Mouse (Mus musculus): Measurements from ENCODE around the gene Ncs1. TPM values are rescaled to one million over a fixed set of nuclear protein-coding genes. Genes with fewer than 3 reads are reported as not detected.

Gene Ncs1
- polyA plus RNA-seq, 1 experiment from 2014 or later: 0.62 TPM

DNA sequence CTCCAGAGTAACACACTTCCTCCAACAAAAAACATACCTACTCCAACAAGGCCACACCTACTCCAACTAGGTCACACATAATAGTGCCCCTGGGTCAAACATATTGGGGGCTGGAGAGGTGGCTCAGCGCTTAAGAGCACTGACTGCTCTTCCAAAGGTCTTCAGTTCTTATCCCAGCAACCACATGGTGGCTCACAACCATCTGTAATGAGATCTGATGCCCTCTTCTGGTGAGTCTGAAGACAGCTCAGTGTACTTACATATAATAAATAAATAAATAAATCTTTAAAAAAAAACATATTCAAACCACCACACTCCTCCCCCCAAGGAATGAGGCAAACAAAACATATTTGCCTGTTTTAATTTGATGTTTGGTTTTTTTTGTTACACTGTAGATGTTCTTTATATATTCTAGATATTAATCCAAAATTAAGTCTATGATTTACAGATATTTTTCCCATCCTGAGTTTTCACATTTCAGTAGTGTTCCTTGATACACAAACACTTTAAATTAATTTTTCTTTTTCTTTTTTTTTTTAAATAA, 16.8 kb upstream of the Ncs1 start:
- TF ChIP-seq CTCF (IDR thresholded peaks at IDR 0.05; ENCODE audit: low read depth): peak; percentile 22
- TF ChIP-seq EP300 (IDR thresholded peaks at IDR 0.05; ENCODE audit: low read depth): no peak
- ATAC-seq: no peak
- Histone ChIP-seq H3K4me3 (ENCODE audit: low read depth, low read length) (no peak overlapping the region), H3K9me3 (ENCODE audit: low read length) (no peaks in the 10 kb centered on the region), H3K27me3 (ENCODE audit: insufficient read depth, low read length) (no peaks in the 10 kb centered on the region), H3K4me2 (ENCODE audit: low read depth, low read length) (no peak overlapping the region), H3K9ac (replicated peaks) (no peak overlapping the region), H3K36me3 (replicated peaks; ENCODE audit: insufficient read depth, low read length) (no peaks in the 10 kb centered on the region), H3K27ac (ENCODE audit: low read depth) (no peak overlapping the region), H3K4me1 (ENCODE audit: insufficient read depth) (no peaks in the 10 kb centered on the region)
- DNase-seq: no peak
- WGBS (ENCODE audit: insufficient replicate concordance): 60% methylated on average over 1 of the region's 1 CpGs

DNA sequence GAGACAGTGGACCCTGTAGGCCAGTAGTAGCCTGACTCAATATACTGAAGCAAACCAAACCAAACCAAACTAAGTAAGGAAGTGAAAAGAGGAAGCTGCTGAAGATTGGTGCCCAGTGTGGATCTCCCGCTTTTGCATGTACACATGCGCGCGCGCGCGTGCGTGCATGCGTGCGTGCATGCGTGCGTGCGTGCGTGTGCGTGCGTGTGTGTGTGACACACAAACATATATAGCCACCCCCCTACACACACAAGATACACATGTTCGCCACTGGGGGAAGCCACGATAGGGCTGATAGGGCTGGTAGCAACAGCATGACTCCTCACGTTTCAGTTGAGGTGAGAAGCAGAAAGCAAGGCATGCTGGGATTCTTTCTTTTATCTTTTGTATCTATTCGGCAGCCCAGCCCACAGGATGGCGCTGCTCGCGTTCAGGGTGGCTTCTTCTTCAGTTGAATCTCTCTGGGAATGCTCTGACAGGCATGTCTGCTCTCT, 6.4 kb upstream of the Ncs1 start:
- peak; percentile 88 for ATAC-seq
- DNase-seq: peak; percentile 68
- H3K9ac ChIP-seq (replicated peaks): no peak overlapping the region
- H3K4me2 ChIP-seq (ENCODE audit: low read depth, low read length): peak overlapping the region; percentile 47
- H3K4me3 ChIP-seq (ENCODE audit: low read depth, low read length): peak overlapping the region; percentile 10
- WGBS (ENCODE audit: insufficient replicate concordance): 27% methylated on average over 23 of the region's 23 CpGs
- peaks cover 6% of the 10 kb centered on the region for H3K4me1 ChIP-seq (ENCODE audit: insufficient read depth)
- peak; percentile 48 for TF ChIP-seq CTCF (IDR thresholded peaks at IDR 0.05; ENCODE audit: low read depth)
- no peak for TF ChIP-seq EP300 (IDR thresholded peaks at IDR 0.05; ENCODE audit: low read depth)
- no peaks in the 10 kb centered on the region for H3K9me3 ChIP-seq (ENCODE audit: low read length)
- peaks cover under 1% of the 10 kb centered on the region; the same call in 1 of the 2 replicates for H3K27me3 ChIP-seq (ENCODE audit: insufficient read depth, low read length)
- H3K27ac ChIP-seq (ENCODE audit: low read depth): no peak overlapping the region
- no peaks in the 10 kb centered on the region for H3K36me3 ChIP-seq (replicated peaks; ENCODE audit: insufficient read depth, low read length)

DNA sequence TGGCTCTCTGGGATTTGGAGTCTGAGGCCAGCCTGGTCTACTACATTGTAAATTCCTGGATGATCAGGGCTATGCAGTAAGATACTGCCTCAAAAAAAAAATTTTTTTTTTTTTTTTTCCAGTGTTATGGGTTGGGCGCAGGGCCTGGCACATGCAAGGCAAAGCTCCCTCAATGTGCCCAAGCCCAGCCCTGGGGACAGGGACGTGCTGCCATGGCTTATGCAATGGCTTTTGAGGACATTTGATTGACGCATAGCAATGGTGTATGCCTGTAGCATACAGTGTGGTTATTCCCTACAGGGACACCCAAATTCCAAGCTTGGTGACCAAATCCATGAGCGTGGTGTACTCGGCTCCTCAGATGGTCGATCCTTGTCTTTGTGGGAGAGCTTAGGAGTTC, 5.8 kb upstream of the Ncs1 start:
- WGBS (ENCODE audit: insufficient replicate concordance): 74% methylated on average over 6 of the region's 6 CpGs
- Histone ChIP-seq H3K36me3 (replicated peaks; ENCODE audit: insufficient read depth, low read length) (no peaks in the 10 kb centered on the region), H3K4me3 (ENCODE audit: low read depth, low read length) (peak overlapping the region; percentile 10; the same call in 1 of the 2 replicates), H3K9me3 (ENCODE audit: low read length) (no peaks in the 10 kb centered on the region), H3K27ac (ENCODE audit: low read depth) (no peak overlapping the region), H3K27me3 (ENCODE audit: insufficient read depth, low read length) (peaks cover 6% of the 10 kb centered on the region), H3K9ac (replicated peaks) (no peak overlapping the region), H3K4me2 (ENCODE audit: low read depth, low read length) (peak overlapping the region; percentile 47), H3K4me1 (ENCODE audit: insufficient read depth) (peaks cover 6% of the 10 kb centered on the region)
- DNase-seq (no peak), ATAC-seq (no peak)
- TF ChIP-seq EP300 (IDR thresholded peaks at IDR 0.05; ENCODE audit: low read depth): no peak
- no peak for TF ChIP-seq CTCF (IDR thresholded peaks at IDR 0.05; ENCODE audit: low read depth)

DNA sequence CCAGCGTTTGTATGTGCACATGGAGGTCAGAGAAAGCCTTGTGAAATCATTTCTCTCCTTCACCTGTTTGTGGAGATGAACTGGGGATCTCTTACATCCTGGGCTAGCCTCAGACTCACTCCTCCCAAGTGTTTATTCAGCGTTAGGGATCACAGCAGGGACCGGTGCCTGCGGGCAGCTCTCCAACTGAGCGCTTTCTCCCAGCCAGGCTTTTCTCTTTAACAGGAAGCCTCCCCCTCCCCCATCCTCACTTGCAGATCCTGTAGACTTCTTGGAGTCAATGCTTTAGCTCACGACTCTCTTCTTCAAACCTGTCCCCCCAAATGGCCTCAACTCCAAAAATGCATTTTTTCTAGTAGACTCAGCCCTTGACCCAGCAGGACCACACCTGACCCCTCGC, 4.0 kb upstream of the Ncs1 start:
- H3K27ac ChIP-seq (ENCODE audit: low read depth): no peak overlapping the region
- DNase-seq: no peak
- peaks cover 11% of the 10 kb centered on the region for H3K4me1 ChIP-seq (ENCODE audit: insufficient read depth)
- peaks cover 20% of the 10 kb centered on the region for H3K27me3 ChIP-seq (ENCODE audit: insufficient read depth, low read length)
- H3K4me3 ChIP-seq (ENCODE audit: low read depth, low read length): no peak overlapping the region
- no peak for TF ChIP-seq CTCF (IDR thresholded peaks at IDR 0.05; ENCODE audit: low read depth)
- no peak for TF ChIP-seq EP300 (IDR thresholded peaks at IDR 0.05; ENCODE audit: low read depth)
- H3K4me2 ChIP-seq (ENCODE audit: low read depth, low read length): no peak overlapping the region
- WGBS (ENCODE audit: insufficient replicate concordance): 17% methylated on average over 7 of the region's 7 CpGs
- H3K9ac ChIP-seq (replicated peaks): no peak overlapping the region
- H3K36me3 ChIP-seq (replicated peaks; ENCODE audit: insufficient read depth, low read length): no peaks in the 10 kb centered on the region
- ATAC-seq: no peak
- no peaks in the 10 kb centered on the region for H3K9me3 ChIP-seq (ENCODE audit: low read length)

DNA sequence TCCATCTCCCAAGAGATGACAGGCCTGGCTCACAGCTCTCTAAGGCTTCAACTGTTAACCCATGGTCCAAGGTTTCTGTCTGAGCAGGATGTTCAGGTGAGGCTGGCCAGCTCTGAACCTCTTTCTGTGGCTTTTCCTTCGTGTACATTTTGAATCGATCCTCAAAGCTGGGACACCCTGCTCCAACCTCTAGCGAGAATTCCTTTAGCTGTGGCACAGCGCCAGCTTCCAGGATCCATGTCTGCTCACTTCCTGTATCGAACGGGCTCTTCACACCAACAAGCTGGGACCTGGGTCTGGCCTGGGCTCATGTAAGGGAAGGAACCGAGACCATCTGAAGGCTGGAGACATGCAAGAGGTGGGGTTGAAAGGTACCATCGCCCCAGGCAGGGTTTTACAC, 1.4 kb upstream of the Ncs1 start:
- DNase-seq (no peak), ATAC-seq (no peak)
- no peak overlapping the region for H3K4me2 ChIP-seq (ENCODE audit: low read depth, low read length)
- H3K4me3 ChIP-seq (ENCODE audit: low read depth, low read length): no peak overlapping the region
- no peak overlapping the region for H3K9ac ChIP-seq (replicated peaks)
- H3K4me1 ChIP-seq (ENCODE audit: insufficient read depth): peaks cover 11% of the 10 kb centered on the region
- TF ChIP-seq EP300 (IDR thresholded peaks at IDR 0.05; ENCODE audit: low read depth) (no peak), CTCF (IDR thresholded peaks at IDR 0.05; ENCODE audit: low read depth) (no peak)
- peaks cover 32% of the 10 kb centered on the region for H3K27me3 ChIP-seq (ENCODE audit: insufficient read depth, low read length)
- no peaks in the 10 kb centered on the region for H3K36me3 ChIP-seq (replicated peaks; ENCODE audit: insufficient read depth, low read length)
- no peaks in the 10 kb centered on the region for H3K9me3 ChIP-seq (ENCODE audit: low read length)
- 52% methylated on average over 8 of the region's 8 CpGs for WGBS (ENCODE audit: insufficient replicate concordance)
- no peak overlapping the region for H3K27ac ChIP-seq (ENCODE audit: low read depth)

DNA sequence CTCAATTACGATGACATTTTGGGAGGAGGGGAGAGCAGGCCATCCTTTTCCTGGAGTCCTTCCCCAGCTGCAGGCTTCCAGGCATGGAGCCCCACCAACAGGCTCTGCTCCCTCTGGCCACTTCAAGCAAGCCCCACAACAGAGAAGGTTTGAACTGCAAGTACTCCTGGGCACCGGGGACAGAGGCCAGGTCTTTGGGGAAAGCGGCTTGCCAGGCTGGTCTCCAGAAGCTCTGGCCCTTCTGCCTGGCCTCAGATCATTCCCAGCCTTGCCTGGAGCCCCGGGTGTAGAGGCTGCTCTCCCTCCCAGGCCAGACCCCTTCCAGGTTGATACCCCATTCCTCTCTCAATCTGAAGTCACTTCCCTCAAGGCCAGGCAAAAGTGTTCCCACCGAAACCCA, 572 bp upstream of the Ncs1 start:
- H3K9ac ChIP-seq (replicated peaks): no peak overlapping the region
- DNase-seq (no peak), ATAC-seq (no peak)
- peaks cover 5% of the 10 kb centered on the region for H3K4me1 ChIP-seq (ENCODE audit: insufficient read depth)
- H3K4me3 ChIP-seq (ENCODE audit: low read depth, low read length): peak overlapping the region; percentile 54
- 34% methylated on average over 5 of the region's 5 CpGs for WGBS (ENCODE audit: insufficient replicate concordance)
- H3K27ac ChIP-seq (ENCODE audit: low read depth): no peak overlapping the region
- H3K9me3 ChIP-seq (ENCODE audit: low read length): no peaks in the 10 kb centered on the region
- no peak for TF ChIP-seq EP300 (IDR thresholded peaks at IDR 0.05; ENCODE audit: low read depth)
- TF ChIP-seq CTCF (IDR thresholded peaks at IDR 0.05; ENCODE audit: low read depth): no peak
- no peaks in the 10 kb centered on the region for H3K36me3 ChIP-seq (replicated peaks; ENCODE audit: insufficient read depth, low read length)
- H3K4me2 ChIP-seq (ENCODE audit: low read depth, low read length): peak overlapping the region; percentile 88
- H3K27me3 ChIP-seq (ENCODE audit: insufficient read depth, low read length): peaks cover 32% of the 10 kb centered on the region

All from liver, postnatal 0 days (tissue).